Mouse (Mus musculus) WW6 (cell line): Measurements from ENCODE around the gene Eif2b3.

Experiments used
- DNase-seq: peaks from one replicate; pipeline ENCODE4 v3.0.0-alpha.2; 2013; ENCODE audit warnings: low read depth, low spot score

Eif2b3 gene

DNA sequence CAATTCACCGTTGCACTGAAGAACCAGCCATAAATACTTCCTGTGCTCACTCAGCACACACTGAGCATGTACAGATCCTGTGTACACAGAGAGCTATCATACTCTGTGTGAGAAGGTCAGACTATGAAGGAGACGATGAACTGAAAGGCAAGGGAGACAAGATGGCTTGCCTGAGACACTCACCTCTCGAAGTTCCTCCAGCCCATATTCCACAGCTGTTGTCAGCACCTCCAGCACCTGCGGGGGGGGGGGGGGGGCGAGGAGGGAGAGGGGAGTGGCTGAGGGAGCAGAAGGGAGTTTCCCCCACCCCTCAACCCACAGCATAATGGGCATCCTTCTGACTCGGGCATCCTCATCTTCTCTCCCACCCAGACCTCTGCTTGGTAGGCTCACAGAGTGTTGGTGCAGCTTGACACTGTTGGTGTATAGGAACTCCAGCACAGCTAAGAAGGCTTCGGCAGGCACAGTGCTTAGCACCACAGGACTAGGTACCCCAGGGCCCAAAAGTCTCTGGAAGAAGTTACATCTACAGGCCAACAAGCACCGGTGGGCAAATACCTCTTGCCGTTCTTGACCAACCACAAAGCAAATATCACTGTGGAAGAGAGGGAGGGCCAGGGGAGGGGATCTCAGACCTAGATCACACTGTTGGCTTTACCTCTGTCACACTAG is 104.5 kb downstream of the Eif2b3 start:
- DNase-seq: no peak

DNA sequence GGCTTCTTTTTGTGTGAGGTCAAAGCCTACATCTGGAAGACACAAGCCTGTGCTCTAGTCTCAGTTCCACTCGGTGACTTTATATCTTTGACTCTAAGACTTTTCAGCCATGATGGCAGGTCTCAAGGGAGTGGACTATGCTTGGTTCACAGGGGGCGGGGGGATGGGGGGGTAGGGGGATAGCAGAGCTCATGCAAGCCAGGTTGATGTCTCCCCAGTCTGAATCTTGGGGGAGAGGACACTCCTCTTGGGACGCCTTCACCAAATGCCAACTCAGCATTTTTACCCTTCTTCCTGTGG is 105.0 kb downstream of the Eif2b3 start:
- DNase-seq: no peak

- DNase-seq: no peak
These were observed 105.5 kb downstream of the Eif2b3 start for GRCm38 (mm10) chr4:117124518-117125347.

DNA sequence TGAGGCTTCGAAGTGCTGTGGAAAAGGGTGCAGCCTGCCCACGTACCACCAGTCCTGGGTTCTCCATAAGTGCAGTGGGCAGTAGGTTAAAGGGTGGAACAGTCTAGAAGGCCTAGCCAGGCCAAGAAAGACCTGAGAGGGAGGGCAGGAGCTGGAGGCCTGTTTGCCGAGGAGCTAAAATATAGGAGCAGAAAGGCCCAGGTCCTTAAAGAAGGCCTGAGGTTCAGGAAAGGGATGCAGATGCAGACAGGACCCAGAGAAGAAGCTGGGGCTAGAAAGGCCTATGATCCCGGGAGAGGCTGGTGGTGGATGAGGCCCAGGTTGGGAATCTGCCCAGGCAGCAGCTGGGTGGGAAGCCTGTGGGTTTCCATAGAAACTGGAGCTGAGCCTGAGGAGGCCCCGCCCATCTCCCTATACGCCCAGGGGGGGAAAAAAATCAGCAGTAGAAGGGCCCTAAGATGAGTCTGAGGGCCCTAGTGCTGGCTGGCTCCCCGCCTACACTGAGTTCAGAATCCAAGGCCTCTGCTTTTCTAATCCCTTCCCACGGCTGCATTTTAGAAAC is 106.2 kb downstream of the Eif2b3 start, which contains the start of gene Btbd19:
TSS of gene Btbd19 (minus strand) at position 378 of the 562 bp plus-strand sequence.
- DNase-seq: no peak

GRCm38 (mm10) chr4:117125910-117126674 is 106.9 kb downstream of the Eif2b3 start:
- peak; percentile 85 for DNase-seq

DNA sequence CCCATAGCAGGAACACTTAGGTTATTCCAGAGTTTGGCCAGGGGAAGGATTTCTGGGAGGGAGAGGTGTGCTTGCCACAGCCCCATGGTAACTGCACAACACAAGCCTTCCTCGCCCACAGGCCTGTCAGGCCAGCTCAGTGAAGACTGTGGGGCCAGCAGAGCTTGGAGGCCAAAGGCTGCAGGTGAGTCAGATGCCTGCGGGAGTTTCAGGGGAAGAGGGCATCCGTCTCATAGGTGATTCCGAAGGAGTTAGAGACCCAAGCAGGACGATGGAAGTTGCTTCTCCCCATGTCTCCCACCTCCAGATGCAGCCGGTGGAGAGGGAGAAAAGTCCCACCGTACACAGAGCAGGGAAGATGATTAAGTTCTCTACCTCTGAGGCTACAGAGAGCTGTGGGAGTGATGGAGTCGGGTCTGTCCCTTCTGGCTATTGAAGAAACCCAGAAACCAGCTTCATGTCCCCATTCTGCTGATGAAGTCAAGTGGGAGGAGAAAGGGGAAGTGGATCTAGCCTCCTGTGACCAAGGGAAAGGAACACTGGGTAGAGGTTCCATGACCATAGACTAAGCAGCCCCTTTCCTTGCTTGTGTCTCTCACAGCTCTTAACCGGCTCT is 107.6 kb downstream of the Eif2b3 start, which contains the start of gene Tctex1d4:
TSS of gene Tctex1d4 (plus strand) at position 120 of the 616 bp plus-strand sequence.
- DNase-seq: no peak

DNA sequence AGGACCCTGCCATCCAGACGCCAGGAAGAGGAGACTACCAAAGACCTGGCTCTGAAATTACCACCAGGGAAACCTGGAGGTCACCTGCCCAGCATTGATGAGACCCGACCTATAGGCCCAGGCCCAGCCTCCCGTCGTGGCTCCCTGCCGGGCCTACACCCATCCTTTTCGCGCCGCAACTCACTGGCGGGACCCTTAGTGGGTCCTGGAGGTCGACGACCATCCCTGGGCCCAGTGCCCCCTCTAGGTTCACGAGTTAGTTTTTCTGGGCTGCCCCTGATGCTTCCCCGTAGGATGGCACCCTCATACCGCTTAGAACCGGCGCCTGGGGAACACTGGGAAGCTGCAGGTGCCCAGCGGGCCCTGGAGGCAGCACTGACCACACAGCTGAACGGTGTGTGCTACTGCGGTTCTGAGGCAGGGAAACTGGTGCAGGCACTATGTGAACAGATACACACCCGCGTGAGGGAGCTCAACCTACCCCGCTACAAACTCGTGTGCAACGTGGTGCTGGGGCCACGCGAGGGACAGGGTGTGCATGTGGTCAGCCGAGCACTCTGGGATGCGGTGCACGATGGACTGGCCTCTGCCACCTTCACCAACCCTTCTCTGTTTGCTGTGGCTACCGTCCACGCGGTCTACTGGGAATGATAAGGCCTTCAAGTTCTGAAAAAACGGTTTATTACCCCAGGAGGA is 108.9 kb downstream of the Eif2b3 start:
- DNase-seq: no peak

DNA sequence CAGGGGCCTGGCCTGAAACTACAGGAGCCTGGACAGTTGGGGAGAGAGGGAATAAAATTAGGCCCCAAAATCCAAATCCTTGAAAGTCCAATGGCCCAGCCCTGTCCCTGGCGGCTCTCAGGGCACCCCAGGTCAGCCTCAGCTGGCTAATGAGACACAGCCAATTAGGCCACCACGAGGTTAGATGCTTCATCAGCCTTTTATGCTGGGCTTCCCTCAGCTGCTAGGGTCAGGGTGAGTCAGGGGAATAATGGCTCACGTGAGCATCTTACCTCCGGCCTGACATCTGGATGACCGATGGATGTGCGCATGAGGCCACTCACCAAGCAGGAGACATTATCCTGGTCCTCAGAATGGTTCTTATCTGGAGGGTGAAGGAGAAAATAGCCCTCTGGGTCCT is 111.6 kb downstream of the Eif2b3 start:
- no peak for DNase-seq

GRCm38 (mm10) chr4:117131198-117131597 is 112.0 kb downstream of the Eif2b3 start:
- no peak for DNase-seq

GRCm38 (mm10) chr4:117131890-117132793 is 112.9 kb downstream of the Eif2b3 start:
- no peak for DNase-seq

- DNase-seq: no peak
These were observed 113.6 kb downstream of the Eif2b3 start for GRCm38 (mm10) chr4:117132794-117133143.

- no peak for DNase-seq
These were observed 114.2 kb downstream of the Eif2b3 start for GRCm38 (mm10) chr4:117133366-117133796.

DNA sequence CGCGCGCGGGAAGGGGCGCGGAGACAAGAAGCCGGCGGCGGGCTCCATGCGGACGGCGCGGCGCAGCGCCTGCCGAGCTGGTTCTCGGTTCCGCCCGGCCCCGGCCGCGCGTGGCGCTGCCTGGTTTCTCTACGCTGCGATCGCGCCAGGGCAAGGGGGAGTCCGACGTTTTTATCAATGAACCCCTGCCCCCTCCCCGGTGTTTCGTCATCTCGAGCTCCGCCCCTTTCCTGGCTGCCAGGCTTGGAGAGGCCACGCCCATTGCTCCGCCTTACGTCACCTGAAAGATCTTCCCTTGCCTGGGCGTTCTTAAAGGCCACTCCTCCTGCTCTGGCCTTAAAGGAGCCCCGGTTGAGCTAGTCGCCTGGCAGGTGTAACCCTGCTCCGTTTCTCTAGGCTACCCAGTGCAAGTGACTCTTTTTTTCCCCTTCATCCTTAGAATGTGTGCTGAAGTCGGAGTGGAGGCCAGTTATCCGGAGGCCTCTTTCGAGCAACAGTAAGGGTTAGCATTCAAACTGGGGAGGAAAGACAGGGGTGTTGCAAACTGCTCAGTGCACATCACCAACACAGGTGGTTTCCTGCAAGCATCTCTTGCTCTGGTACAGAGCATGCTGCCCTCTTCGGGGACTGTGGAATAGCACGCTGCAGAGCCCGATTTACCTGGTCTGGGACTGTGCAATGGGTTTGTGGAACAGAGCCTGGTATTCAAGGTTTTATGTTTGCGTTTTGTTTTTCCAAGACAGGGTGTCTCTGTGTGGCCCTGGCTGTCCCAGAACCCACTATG is 114.8 kb downstream of the Eif2b3 start, which contains the start of gene Plk3:
TSS of gene Plk3 (minus strand) at position 147 of the 784 bp plus-strand sequence.
- peak; percentile 94 for DNase-seq

- no peak for DNase-seq
These were observed 115.4 kb downstream of the Eif2b3 start for GRCm38 (mm10) chr4:117134601-117134995.

DNA sequence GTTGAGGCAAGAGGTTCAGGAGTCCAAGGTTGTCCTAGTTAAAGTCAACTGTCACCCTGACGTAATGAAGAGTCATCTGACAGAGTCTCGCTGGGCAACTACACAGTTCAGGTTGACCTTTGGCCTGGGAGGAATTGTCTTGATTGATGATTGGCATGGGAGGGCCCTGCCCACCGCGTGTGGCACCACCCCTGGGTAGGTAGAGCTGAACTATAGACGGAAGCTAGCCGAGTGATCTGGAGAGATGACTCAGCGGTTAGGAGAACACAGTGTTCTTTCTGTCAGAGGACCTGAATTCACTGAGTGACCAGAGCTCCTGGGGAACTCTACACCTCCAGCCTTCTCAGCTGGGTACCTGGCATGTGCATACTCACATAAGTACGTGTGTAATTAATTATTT is 116.8 kb downstream of the Eif2b3 start:
- DNase-seq: no peak
